8 mouse cellular contexts compared by ENCODE assay signal in genomic region chr12:72831711-72832432, GRCm38 (mm10).
DNase-seq lines count a peak whose midpoint lies in the region; ATAC-seq and TF ChIP-seq lines count a peak whose summit lies in the region.

No protein-coding gene starts in this region.

- DNase-seq in ZHBTc4 (ENCODE audit: low read depth, low spot score): peak; percentile 48
- peak; percentile 84 for DNase-seq in brain, embryonic 14.5 days (ENCODE audit: low read depth)
- peak; percentile 42 for DNase-seq in hindbrain, embryonic 10.5 days (ENCODE audit: low spot score)
- peak; percentile 74 to 83 for DNase-seq in left cerebral cortex, adult 2 months (ENCODE audit: extremely low spot score in 1 of 2, low spot score in 2 of 2)
- DNase-seq in midbrain, embryonic 14.5 days: peak; percentile 76
- peak; percentile 53 for DNase-seq in testis, postnatal 10 days (ENCODE audit: low spot score)

- peak overlapping the region; percentile 63 for H3K4me2 ChIP-seq in forebrain, embryonic 13.5 days
- peak overlapping the region; percentile 71 for H3K4me2 ChIP-seq in midbrain, embryonic 14.5 days (ENCODE audit: low read length)

- no peak overlapping the region for H3K27ac ChIP-seq in forebrain, embryonic 13.5 days
- no peak overlapping the region; the same call in 1 of the 2 replicates for H3K27ac ChIP-seq in hindbrain, embryonic 10.5 days
- peak overlapping the region; percentile 77 for H3K27ac ChIP-seq in left cerebral cortex, adult 2 months
- peak overlapping the region; percentile 66 for H3K27ac ChIP-seq in midbrain, embryonic 14.5 days (replicated peaks; ENCODE audit: low read depth, low read length)

- ATAC-seq in forebrain, embryonic 13.5 days: peak; percentile 84
- peak; percentile 74 for ATAC-seq in midbrain, embryonic 14.5 days (ENCODE audit: low FRiP score, low TSS enrichment)
- ATAC-seq in activated CD4-positive, CD25-positive, alpha-beta regulatory T cell, adult 4 months: no peak

- WGBS in forebrain, embryonic 13.5 days: 8% methylated on average over 42 of the region's 42 CpGs
- 9% methylated on average over 42 of the region's 42 CpGs for WGBS in hindbrain, embryonic 10.5 days
- WGBS in midbrain, embryonic 14.5 days: 6% methylated on average over 42 of the region's 42 CpGs

- intact Hi-C loops in left cerebral cortex, adult 2 months (cut with DNase I): loop anchor here (2.0 to 10.0 kb wide), 2 partner anchors 71 to 673 kb away; no protein-coding TSS in a partner anchor

- peaks cover 11% of the 10 kb centered on the region for H3K4me1 ChIP-seq in forebrain, embryonic 13.5 days
- peaks cover 11% of the 10 kb centered on the region for H3K4me1 ChIP-seq in hindbrain, embryonic 10.5 days (replicated peaks)
- 0 out of 2 replicates have a peak, but pooled peaks cover 11% of the 10 kb centered on the region for H3K4me1 ChIP-seq in midbrain, embryonic 14.5 days (ENCODE audit: control insufficient read depth, insufficient read depth, low read length)

- TF ChIP-seq POLR2A in brain, embryonic 14.5 days (IDR thresholded peaks at IDR 0.05; ENCODE audit: borderline replicate concordance, extremely low read depth, insufficient read depth, insufficient read length, poor library complexity, severe bottlenecking): no peak

- peak overlapping the region; percentile 36 for H3K4me3 ChIP-seq in forebrain, embryonic 13.5 days
- H3K4me3 ChIP-seq in hindbrain, embryonic 10.5 days: peak overlapping the region; percentile 45
- H3K4me3 ChIP-seq in left cerebral cortex, adult 2 months: peak overlapping the region; percentile 39
- peak overlapping the region; percentile 38 for H3K4me3 ChIP-seq in midbrain, embryonic 14.5 days (replicated peaks; ENCODE audit: low read depth, low read length)

- peaks cover 74% of the 10 kb centered on the region for H3K27me3 ChIP-seq in forebrain, embryonic 13.5 days
- H3K27me3 ChIP-seq in hindbrain, embryonic 10.5 days (ENCODE audit: insufficient read depth, poor library complexity, severe bottlenecking): peaks cover 75% of the 10 kb centered on the region
- peaks cover 45% of the 10 kb centered on the region for H3K27me3 ChIP-seq in midbrain, embryonic 14.5 days (ENCODE audit: control insufficient read depth, insufficient read depth, low read length)

- peak overlapping the region; percentile 60 for H3K9ac ChIP-seq in forebrain, embryonic 13.5 days
- H3K9ac ChIP-seq in midbrain, embryonic 14.5 days (replicated peaks; ENCODE audit: low read length): peak overlapping the region; percentile 45

- TF ChIP-seq CTCF in brain, embryonic 14.5 days (IDR thresholded peaks at IDR 0.05; ENCODE audit: borderline replicate concordance, extremely low read depth, insufficient read depth, insufficient read length): no peak
- no peak for TF ChIP-seq CTCF in left cerebral cortex, adult 2 months (IDR thresholded peaks at IDR 0.05)

- no peaks in the 10 kb centered on the region for H3K36me3 ChIP-seq in forebrain, embryonic 13.5 days (ENCODE audit: poor library complexity, severe bottlenecking)
- no peaks in the 10 kb centered on the region for H3K36me3 ChIP-seq in hindbrain, embryonic 10.5 days
- H3K36me3 ChIP-seq in midbrain, embryonic 14.5 days (ENCODE audit: control insufficient read depth, insufficient read depth, low read length): no peaks in the 10 kb centered on the region

- H3K9me3 ChIP-seq in forebrain, embryonic 13.5 days (replicated peaks): no peaks in the 10 kb centered on the region
- H3K9me3 ChIP-seq in hindbrain, embryonic 10.5 days: no peaks in the 10 kb centered on the region
- H3K9me3 ChIP-seq in midbrain, embryonic 14.5 days (ENCODE audit: control insufficient read depth, low read length): no peaks in the 10 kb centered on the region

Comparison
In these comparisons a context has a peak if more than half of its experiments do, and no peak if none do; other contexts are left out.
1. H3K27ac ChIP-seq: peak in left cerebral cortex, adult 2 months (single experiment) and midbrain, embryonic 14.5 days (single experiment); none in forebrain, embryonic 13.5 days (single experiment) and hindbrain, embryonic 10.5 days (single experiment).
2. Peak in every context shown above with its lines, with median percentiles within 50 percentile points of each other: DNase-seq and H3K4me3 ChIP-seq.